Mouse (Mus musculus) liver, embryonic 12.5 days (tissue): ENCODE data around the gene Misp. TPM values are rescaled to one million over a fixed set of nuclear protein-coding genes. Genes with fewer than 3 reads are reported as not detected.
A peak's percentile ranks its signal among the peaks of the same experiment; 100 is the strongest.

ENCODE experiments used
- ATAC-seq: fragments of 200-750 bp; cut with Nextera tagmentation; 2 replicates; pipeline ENCODE4 v1.8.0; 2017; ENCODE audit warnings: moderate number of reproducible peaks, mild to moderate bottlenecking, moderate library complexity
- H3K27ac ChIP-seq: fragments of 300-500 bp; sonication (generic); 2 replicates; pipeline ENCODE4 v1.5.1; 2016; ENCODE audit warnings: mild to moderate bottlenecking
- H3K27me3 ChIP-seq: fragments of 300-500 bp; sonication (generic); replicated peaks from 2 replicates; pipeline ENCODE4 v1.6.1; 2016; ENCODE audit warnings: mild to moderate bottlenecking, moderate library complexity
- H3K36me3 ChIP-seq: fragments of 300-500 bp; sonication (generic); 2 replicates; pipeline ENCODE4 v1.6.1; 2016; ENCODE audit warnings: mild to moderate bottlenecking, moderate library complexity
- H3K4me1 ChIP-seq: fragments of 300-500 bp; sonication (generic); 2 replicates; pipeline ENCODE4 v1.6.1; 2016
- H3K4me2 ChIP-seq: fragments of 300-500 bp; sonication (generic); 2 replicates; pipeline ENCODE4 v1.6.1; 2016; ENCODE audit warnings: mild to moderate bottlenecking, moderate library complexity
- H3K4me3 ChIP-seq: fragments of 300-500 bp; sonication (generic); 2 replicates; pipeline ENCODE4 v1.5.1; 2016; ENCODE audit warnings: mild to moderate bottlenecking, moderate library complexity
- H3K9ac ChIP-seq: fragments of 300-500 bp; sonication (generic); 2 replicates; pipeline ENCODE4 v1.6.1; 2016; ENCODE audit warnings: mild to moderate bottlenecking, moderate library complexity
- H3K9me3 ChIP-seq: fragments of 300-500 bp; sonication (generic); replicated peaks from 2 replicates; pipeline ENCODE4 v1.6.1; 2016; ENCODE audit warnings: mild to moderate bottlenecking, moderate library complexity
- WGBS: fragments of 180-500 bp; shearing (Covaris S2); methylation state at CpG from one replicate; pipeline ENCODE4 v1.1.7; 2016; ENCODE audit not compliant: insufficient replicate concordance; 5-methylcytosine and 5-hydroxymethylcytosine counted together
- polyA plus RNA-seq: library from polyadenylated mRNA; unstranded; fragments of >200 nt; fragmentation: Nextera tagmentation; extraction: Ambion mirVana; gene quantifications from 2 replicates; pipeline ENCODE4 v1.2.1, GENCODE M21; 2016

Gene Misp
- polyA plus RNA-seq, 1 experiment from 2014 or later, result 0.54 TPM

DNA sequence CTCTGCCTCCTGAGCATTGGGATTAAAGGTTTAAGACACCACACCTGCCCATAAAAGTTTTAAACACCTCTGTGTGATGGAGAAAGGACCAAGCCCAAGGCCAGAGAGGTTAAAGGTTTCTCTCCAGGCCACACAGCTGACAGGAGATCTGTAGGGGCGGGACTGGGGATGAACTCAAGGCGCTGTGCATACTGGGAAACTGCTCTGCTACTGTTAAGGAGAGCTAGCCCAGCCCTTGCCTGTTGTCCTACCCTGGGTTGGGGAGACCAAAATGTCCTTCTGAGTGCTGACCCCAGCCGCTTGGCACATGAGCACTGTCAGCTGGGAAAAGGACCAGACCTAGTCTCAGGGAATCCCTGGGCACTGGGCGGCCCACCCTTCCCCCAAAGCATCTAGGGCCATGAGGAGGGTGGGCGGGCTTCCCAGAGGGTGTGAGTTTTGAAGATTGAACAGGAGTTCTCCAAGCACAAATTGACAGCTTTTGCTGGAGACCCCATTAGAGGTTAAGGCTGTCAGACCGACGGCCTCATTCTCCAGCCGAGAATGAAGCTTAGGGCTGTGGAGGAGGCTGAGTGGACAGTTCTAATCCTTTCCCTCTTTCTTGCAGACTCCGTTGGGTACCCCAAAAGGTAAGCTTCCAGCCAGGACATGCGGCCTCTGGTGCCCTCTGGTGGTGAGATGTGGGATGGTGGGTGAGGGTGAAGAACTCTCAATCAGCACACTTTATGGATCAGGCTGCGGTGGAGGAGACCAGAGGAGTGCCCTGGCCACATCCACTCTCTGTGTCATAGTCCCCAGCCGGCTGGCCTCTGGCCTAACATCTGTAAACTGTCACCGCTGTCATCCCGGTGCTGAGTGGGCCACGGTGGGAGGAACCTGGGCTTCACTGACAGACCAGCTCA lies 8.8 kb upstream of the Misp start:
- WGBS, result 21% methylated on average over 15 of the region's 15 CpGs
- no peak overlapping the region for H3K9ac ChIP-seq
- H3K4me2 ChIP-seq, result no peak overlapping the region
- peaks cover 16% of the 10 kb centered on the region for H3K4me1 ChIP-seq
- no peaks in the 10 kb centered on the region for H3K36me3 ChIP-seq
- no peak overlapping the region for H3K4me3 ChIP-seq
- 0 out of 2 replicates have a peak, but pooled peaks have one; percentile 21 for ATAC-seq
- H3K27ac ChIP-seq, result no peak overlapping the region
- no peaks in the 10 kb centered on the region for H3K27me3 ChIP-seq
- H3K9me3 ChIP-seq, result no peaks in the 10 kb centered on the region

DNA sequence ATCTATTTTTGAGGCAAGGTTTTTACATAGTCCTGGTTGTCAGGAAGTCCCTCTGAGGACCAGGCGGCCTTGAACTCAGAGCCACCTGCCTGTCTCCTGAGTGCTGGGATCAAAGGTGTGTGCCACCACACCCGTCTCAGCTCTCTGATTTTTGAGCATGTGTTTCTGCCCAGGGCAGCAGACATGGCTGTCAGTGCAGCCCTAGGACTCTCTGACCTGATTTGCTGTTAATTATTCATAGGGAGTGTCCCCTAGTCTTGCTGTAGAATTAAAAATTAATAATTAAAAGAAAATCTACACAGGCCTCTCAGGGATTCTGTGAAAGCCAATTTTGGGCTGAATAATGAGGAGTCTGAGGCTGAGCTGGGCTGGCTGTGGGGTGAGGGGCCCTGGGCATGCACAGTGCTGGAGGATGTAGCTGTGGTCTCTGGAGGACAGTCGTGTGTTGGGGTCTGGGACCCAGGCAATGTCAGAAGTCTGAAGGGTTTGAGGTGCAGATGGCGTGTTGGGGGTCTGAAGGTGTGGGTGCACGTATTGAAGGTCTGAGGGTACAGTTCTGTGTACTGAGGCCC lies 6.4 kb upstream of the Misp start:
- ATAC-seq, result no peak
- H3K4me2 ChIP-seq, result no peak overlapping the region

DNA sequence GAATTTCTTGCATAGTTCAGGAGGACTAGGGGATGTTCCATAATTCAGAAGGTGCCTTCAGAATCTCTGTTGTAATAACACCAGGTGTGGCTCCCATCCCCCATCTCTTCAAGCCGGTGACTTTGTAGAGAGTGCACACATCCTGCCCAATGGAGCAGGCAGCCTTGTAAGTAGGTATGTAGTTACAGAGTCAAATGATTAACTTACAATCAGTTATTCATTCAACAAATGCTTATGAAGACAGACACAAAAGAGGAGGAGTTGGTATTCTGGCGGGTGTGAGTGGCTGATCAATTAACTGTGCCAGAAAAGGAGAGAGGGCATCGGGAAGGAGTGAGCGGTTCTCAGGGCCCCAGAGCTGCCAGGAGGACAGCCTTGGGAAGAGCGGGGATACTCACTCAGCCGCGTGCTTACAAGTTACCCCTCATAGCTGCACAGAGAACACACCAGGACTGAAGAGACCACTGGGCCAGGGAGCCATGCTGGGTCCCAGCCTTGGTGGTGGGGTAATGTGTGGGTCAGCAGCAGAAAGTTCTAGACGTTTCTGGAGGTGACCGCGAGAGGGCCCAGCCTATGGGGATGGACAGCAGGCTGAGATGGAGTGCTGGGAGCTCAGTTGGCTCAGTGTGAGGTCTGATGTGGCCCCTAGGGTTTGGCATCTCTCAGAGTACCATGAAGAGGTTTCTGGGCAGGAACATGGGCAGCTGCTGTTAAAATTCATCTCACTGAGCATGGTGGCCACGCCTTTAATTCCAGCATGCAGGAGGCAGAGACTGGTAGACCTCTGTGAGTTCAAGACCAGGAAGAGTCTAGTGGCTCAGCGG lies 4.9 kb upstream of the Misp start:
- Histone ChIP-seq H3K9ac (no peak overlapping the region), H3K27me3 (no peaks in the 10 kb centered on the region), H3K36me3 (peaks cover 5% of the 10 kb centered on the region; the same call in 1 of the 2 replicates), H3K4me3 (no peak overlapping the region), H3K9me3 (no peaks in the 10 kb centered on the region), H3K4me1 (peaks cover 4% of the 10 kb centered on the region; the same call in 1 of the 2 replicates), H3K27ac (no peak overlapping the region), H3K4me2 (no peak overlapping the region)
- ATAC-seq, result no peak
- WGBS, result 79% methylated on average over 12 of the region's 12 CpGs

More for the DNA sequence above, 6.4 kb upstream of the Misp start:
- no peak overlapping the region for H3K4me3 ChIP-seq
- 64% methylated on average over 5 of the region's 5 CpGs for WGBS
- H3K36me3 ChIP-seq, result peaks cover under 1% of the 10 kb centered on the region; the same call in 1 of the 2 replicates
- peaks cover 4% of the 10 kb centered on the region; the same call in 1 of the 2 replicates for H3K4me1 ChIP-seq
- no peak overlapping the region for H3K27ac ChIP-seq
- H3K9ac ChIP-seq, result no peak overlapping the region
- H3K27me3 ChIP-seq, result no peaks in the 10 kb centered on the region
- no peaks in the 10 kb centered on the region for H3K9me3 ChIP-seq

DNA sequence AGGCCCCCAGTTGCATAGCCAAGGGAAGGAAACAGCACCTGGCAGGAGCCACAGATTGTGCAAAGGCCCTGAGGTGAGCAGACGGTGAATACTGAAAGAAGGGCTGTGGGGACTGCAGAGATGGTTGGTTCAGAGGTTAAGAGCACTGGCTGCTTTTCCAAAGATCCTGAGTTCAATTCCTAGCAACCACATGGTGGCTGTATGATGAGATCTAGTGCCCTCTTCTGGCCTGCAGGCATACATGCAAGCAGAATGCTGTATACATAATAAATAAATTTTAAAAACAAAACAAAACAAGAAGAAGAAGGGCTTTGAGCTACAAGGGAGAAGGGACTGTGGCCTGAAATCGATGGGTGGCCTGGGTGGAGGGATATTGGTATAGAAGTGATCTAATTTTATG lies 3.7 kb upstream of the Misp start:
- WGBS, result 43% methylated on average over 2 of the region's 2 CpGs
- Histone ChIP-seq H3K4me2 (no peak overlapping the region), H3K9me3 (no peaks in the 10 kb centered on the region), H3K4me3 (no peak overlapping the region), H3K9ac (no peak overlapping the region), H3K4me1 (peaks cover 5% of the 10 kb centered on the region), H3K36me3 (peaks cover 5% of the 10 kb centered on the region; the same call in 1 of the 2 replicates), H3K27me3 (no peaks in the 10 kb centered on the region), H3K27ac (no peak overlapping the region)
- ATAC-seq, result no peak

DNA sequence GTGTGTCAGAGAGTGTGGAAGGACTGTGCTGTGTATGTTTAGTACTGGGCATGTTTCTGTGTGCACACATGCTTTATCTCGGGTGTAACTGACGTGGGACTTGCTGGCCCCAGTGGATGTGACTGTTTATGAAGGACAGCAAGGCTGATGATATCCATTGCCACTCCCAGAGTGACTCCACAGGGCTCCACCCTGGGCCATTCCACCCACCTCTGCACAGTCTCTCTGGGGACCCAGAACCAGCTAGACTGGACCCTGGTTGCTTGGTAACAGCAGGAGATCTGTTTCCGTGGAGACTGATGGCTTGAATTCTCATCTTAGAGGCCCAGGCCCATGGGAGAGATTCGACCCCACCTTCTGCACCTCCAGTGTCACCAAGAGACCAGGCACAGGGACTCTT lies 2.6 kb upstream of the Misp start:
- H3K4me1 ChIP-seq, result peaks cover 16% of the 10 kb centered on the region
- no peaks in the 10 kb centered on the region for H3K9me3 ChIP-seq
- no peak overlapping the region for H3K4me2 ChIP-seq
- H3K27me3 ChIP-seq, result no peaks in the 10 kb centered on the region
- no peak overlapping the region for H3K9ac ChIP-seq
- no peak for ATAC-seq
- 49% methylated on average over 4 of the region's 4 CpGs for WGBS
- no peak overlapping the region for H3K27ac ChIP-seq
- no peak overlapping the region for H3K4me3 ChIP-seq
- H3K36me3 ChIP-seq, result peaks cover 5% of the 10 kb centered on the region; the same call in 1 of the 2 replicates

DNA sequence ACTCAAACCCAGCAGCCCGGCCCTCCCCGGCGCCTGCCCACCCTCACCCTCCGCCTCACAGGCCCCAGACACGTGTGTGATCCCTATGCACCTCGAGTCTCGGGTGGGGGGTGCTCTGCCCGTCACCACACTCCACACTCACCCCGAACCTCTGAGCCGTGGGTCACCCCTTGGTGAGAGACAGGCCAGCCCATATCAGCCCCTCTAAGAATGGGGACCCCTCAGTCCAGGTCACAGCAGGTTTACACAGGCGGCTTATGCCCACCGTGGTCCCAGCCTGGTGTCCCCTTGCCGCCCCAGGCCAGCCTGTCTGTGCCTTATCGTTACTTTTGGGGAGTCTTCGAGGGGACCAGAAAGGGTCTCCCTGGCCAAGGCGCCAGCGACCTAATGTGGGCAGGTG lies 1.2 kb upstream of the Misp start:
- no peak overlapping the region for H3K9ac ChIP-seq
- no peak overlapping the region for H3K27ac ChIP-seq
- 72% methylated on average over 17 of the region's 17 CpGs for WGBS
- H3K4me1 ChIP-seq, result peaks cover 26% of the 10 kb centered on the region
- no peaks in the 10 kb centered on the region for H3K9me3 ChIP-seq
- no peak overlapping the region for H3K4me2 ChIP-seq
- no peaks in the 10 kb centered on the region for H3K27me3 ChIP-seq
- no peak for ATAC-seq
- H3K4me3 ChIP-seq, result no peak overlapping the region
- H3K36me3 ChIP-seq, result peaks cover 5% of the 10 kb centered on the region; the same call in 1 of the 2 replicates

DNA sequence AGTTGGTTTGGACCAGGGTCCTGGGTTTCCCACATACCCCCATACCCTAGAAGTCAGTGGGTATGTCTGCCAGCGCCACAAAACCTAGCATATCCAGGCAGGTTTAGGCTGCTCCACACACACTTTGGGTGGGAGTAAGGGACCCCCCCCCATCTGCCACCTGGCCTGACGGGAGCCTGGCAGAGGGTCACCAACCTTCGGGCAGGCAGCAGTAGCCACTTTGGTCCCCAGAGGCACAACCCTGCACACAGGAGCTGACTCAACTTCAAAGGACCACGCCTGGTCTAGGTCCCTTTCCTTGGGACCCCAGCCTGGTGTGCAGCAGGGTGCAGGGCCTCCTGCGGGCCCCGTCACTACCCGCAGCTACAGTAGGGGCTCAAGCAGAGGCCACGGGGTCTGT lies 512 bp upstream of the Misp start:
- WGBS, result 64% methylated on average over 8 of the region's 8 CpGs

DNA sequence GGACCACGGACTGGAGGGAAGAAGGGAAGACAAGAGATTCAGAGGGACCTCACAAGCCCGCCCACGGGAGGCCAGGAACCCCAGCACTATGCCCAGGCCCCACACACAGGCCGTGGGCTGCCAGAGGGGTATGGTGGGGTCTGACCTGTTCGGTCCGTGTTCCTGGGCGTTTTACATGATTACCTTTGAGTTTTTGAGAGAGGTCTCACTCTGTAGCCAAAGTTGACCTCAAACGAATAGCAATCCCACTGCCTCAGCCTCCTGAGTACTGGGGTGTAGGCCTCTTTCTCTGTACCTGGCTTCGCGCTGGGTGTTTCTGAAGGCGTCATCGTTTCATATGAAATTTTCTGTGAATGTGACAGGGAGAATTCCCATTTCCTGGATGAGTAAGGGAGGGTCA lies 942 bp downstream of the Misp start:
- H3K4me2 ChIP-seq, result no peak overlapping the region
- ATAC-seq, result no peak
- peaks cover 29% of the 10 kb centered on the region for H3K4me1 ChIP-seq
- H3K27me3 ChIP-seq, result no peaks in the 10 kb centered on the region
- no peaks in the 10 kb centered on the region for H3K9me3 ChIP-seq
- peaks cover 5% of the 10 kb centered on the region; the same call in 1 of the 2 replicates for H3K36me3 ChIP-seq
- H3K9ac ChIP-seq, result no peak overlapping the region
- WGBS, result 76% methylated on average over 12 of the region's 12 CpGs
- H3K27ac ChIP-seq, result no peak overlapping the region
- no peak overlapping the region for H3K4me3 ChIP-seq

More for the DNA sequence above, 512 bp upstream of the Misp start:
- Histone ChIP-seq H3K4me1 (peaks cover 29% of the 10 kb centered on the region), H3K27me3 (no peaks in the 10 kb centered on the region), H3K4me2 (no peak overlapping the region), H3K9me3 (no peaks in the 10 kb centered on the region), H3K4me3 (no peak overlapping the region), H3K36me3 (peaks cover 5% of the 10 kb centered on the region; the same call in 1 of the 2 replicates), H3K9ac (no peak overlapping the region), H3K27ac (no peak overlapping the region)
- no peak for ATAC-seq

DNA sequence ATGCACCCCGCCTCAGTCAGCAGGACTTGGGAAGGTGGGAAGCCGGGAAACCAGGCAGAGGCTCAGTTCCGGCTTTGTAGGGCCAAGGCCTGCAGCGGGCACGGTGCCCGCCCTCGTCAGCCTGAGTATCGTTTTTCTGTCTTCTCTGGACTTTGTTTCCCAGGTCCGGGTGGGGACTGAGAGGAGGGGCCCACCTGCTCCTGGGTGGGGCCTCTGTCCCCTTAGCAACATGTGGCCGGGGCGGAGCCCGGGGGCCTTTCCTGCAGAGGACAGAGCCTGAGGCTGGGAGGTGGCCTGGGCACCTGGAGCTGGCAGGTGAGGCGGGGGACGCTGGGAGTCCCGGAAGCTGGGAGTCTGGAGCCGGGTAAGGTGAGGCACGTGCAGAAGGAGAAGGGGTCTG lies 1.6 kb downstream of the Misp start:
- Histone ChIP-seq H3K9me3 (no peaks in the 10 kb centered on the region), H3K4me1 (peaks cover 29% of the 10 kb centered on the region), H3K9ac (no peak overlapping the region), H3K36me3 (peaks cover 5% of the 10 kb centered on the region; the same call in 1 of the 2 replicates), H3K4me3 (no peak overlapping the region), H3K27me3 (0 out of 2 replicates have a peak, but pooled peaks cover 3% of the 10 kb centered on the region), H3K27ac (no peak overlapping the region), H3K4me2 (peak overlapping the region; percentile 10)
- no peak for ATAC-seq
- WGBS, result 52% methylated on average over 17 of the region's 17 CpGs

DNA sequence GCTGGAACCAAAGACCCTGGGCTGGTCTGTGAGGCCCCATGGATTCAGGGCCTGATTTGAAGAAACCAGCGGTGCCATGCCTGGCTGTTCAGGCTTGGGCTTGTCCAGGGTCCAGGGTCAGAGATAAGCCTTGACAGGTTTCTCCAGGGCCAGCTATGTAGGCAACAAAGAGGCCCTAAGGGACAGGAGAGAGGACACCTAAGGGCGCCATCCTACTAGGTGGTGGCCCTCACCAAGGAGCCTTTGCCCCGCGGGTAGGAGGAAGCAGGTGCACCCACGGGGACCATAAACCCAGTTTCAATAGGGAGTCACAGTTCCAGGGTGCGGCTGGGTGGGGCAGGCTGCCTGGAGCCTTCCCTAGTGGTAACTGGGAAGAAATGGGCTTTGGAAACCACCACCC lies 2.2 kb downstream of the Misp start:
- peaks cover 5% of the 10 kb centered on the region; the same call in 1 of the 2 replicates for H3K36me3 ChIP-seq
- no peak overlapping the region for H3K27ac ChIP-seq
- H3K9ac ChIP-seq, result no peak overlapping the region
- H3K27me3 ChIP-seq, result peaks cover 3% of the 10 kb centered on the region; the same call in 1 of the 2 replicates
- H3K4me2 ChIP-seq, result no peak overlapping the region
- H3K4me3 ChIP-seq, result no peak overlapping the region
- WGBS, result 62% methylated on average over 6 of the region's 6 CpGs
- ATAC-seq, result no peak
- peaks cover 29% of the 10 kb centered on the region for H3K4me1 ChIP-seq
- H3K9me3 ChIP-seq, result no peaks in the 10 kb centered on the region

DNA sequence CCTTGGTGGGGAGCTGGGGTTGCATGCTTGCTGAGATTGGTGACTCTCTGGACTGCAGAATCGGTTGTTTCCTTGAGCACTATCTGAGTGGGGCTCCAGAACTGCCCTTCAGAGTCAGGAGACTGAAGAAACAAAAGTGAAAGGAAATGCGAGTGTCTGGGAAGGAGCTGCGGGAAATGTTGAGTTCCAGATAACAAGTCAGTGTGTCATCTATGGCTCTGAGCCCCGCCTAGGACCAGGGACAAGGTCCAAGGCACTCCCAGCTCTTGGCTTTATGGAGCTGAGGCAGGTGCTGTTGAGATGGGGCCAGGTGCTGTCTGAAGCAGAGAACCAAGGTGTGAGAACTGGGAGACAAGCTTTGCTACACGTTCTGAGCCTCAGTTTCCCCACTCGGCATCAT lies 3.6 kb downstream of the Misp start:
- peak overlapping the region; percentile 40 for H3K4me2 ChIP-seq

More for the DNA sequence above, 3.6 kb downstream of the Misp start:
- WGBS, result 24% methylated on average over 6 of the region's 6 CpGs
- Histone ChIP-seq H3K4me1 (peaks cover 26% of the 10 kb centered on the region), H3K27me3 (peaks cover 3% of the 10 kb centered on the region; the same call in 1 of the 2 replicates), H3K4me3 (no peak overlapping the region), H3K9ac (peak overlapping the region; percentile 31), H3K36me3 (peaks cover 5% of the 10 kb centered on the region; the same call in 1 of the 2 replicates), H3K9me3 (no peaks in the 10 kb centered on the region), H3K27ac (no peak overlapping the region)
- ATAC-seq, result 0 out of 2 replicates have a peak, but pooled peaks have one; percentile 11
